Mouse (Mus musculus) heart, postnatal 10 days (tissue): ENCODE results near the gene Rap1b. TPM values are rescaled to one million over a fixed set of nuclear protein-coding genes. Genes with fewer than 3 reads are reported as not detected.

Source experiments
- DNase-seq, 2 experiments: peaks; one replicate each; pipeline ENCODE4 v3.0.0; 2021
- intact Hi-C: fragments of 180-260 bp; cut with DNase I; formaldehyde crosslinking; loops from one replicate; pipeline ENCODE4 v1.15.1; 2025
- total RNA-seq, 2 experiments: library from RNA; stranded (reverse); gene quantifications; 2 replicates each; pipeline ENCODE4 v1.2.3; 2021

The Rap1b gene
- total RNA-seq, 2 experiments from 2014 or later, result 89.8 to 96.6 TPM

GRCm38 (mm10) chr10:117792141-117793091 lies 53.4 kb downstream of the Rap1b start, which contains the start of gene Nup107:
TSS of gene Nup107 (minus strand) at chr10:117792705.
- intact Hi-C loops, result loop anchor here (2.0 to 5.0 kb wide), 3 partner anchors 52 to 320 kb away; no protein-coding TSS in a partner anchor
- peak; percentile 100 for DNase-seq

GRCm38 (mm10) chr10:117791171-117791470 lies 54.7 kb downstream of the Rap1b start:
- intact Hi-C loops, result loop anchor here (5.0 kb wide), 2 partner anchors 221 to 321 kb away; no protein-coding TSS in a partner anchor
- no peak for DNase-seq

GRCm38 (mm10) chr10:117790421-117791170 lies 55.2 kb downstream of the Rap1b start:
- intact Hi-C loops, result loop anchor here (5.0 kb wide), 2 partner anchors 222 to 322 kb away; no protein-coding TSS in a partner anchor

GRCm38 (mm10) chr10:117790011-117790410 lies 55.8 kb downstream of the Rap1b start:
- intact Hi-C loops, result loop anchor here (5.0 kb wide), 2 partner anchors 222 to 322 kb away; no protein-coding TSS in a partner anchor
- DNase-seq, result no peak

More at GRCm38 (mm10) chr10:117790421-117791170, 55.2 kb downstream of the Rap1b start:
- DNase-seq, result no peak

GRCm38 (mm10) chr10:117784646-117785045 lies 61.2 kb downstream of the Rap1b start:
- intact Hi-C loops, result no loop called here
- no peak for DNase-seq

GRCm38 (mm10) chr10:117783786-117784420 lies 61.9 kb downstream of the Rap1b start:
- intact Hi-C loops, result no loop called here
- no peak for DNase-seq

GRCm38 (mm10) chr10:117782491-117783260 lies 63.2 kb downstream of the Rap1b start:
- intact Hi-C loops, result no loop called here
- DNase-seq, result no peak

GRCm38 (mm10) chr10:117782056-117782455 lies 63.8 kb downstream of the Rap1b start:
- intact Hi-C loops, result no loop called here

GRCm38 (mm10) chr10:117781021-117781725 lies 64.7 kb downstream of the Rap1b start:
- no peak for DNase-seq

More at GRCm38 (mm10) chr10:117782056-117782455, 63.8 kb downstream of the Rap1b start:
- DNase-seq, result no peak

GRCm38 (mm10) chr10:117780306-117780911 lies 65.4 kb downstream of the Rap1b start:
- no peak for DNase-seq
- intact Hi-C loops, result no loop called here

More at GRCm38 (mm10) chr10:117781021-117781725, 64.7 kb downstream of the Rap1b start:
- intact Hi-C loops, result no loop called here

- DNase-seq, result no peak
- intact Hi-C loops, result no loop called here
These were observed 66.1 kb downstream of the Rap1b start for GRCm38 (mm10) chr10:117779581-117780305.

- intact Hi-C loops, result no loop called here
- DNase-seq, result no peak
These were observed 66.9 kb downstream of the Rap1b start for GRCm38 (mm10) chr10:117778951-117779350.

GRCm38 (mm10) chr10:117778328-117778910 lies 67.4 kb downstream of the Rap1b start:
- no peak for DNase-seq
- intact Hi-C loops, result no loop called here

- DNase-seq, result no peak
- intact Hi-C loops, result no loop called here
These were observed 68.1 kb downstream of the Rap1b start for GRCm38 (mm10) chr10:117777501-117778327.

- DNase-seq, result no peak
- intact Hi-C loops, result no loop called here
These were observed 68.7 kb downstream of the Rap1b start for GRCm38 (mm10) chr10:117777103-117777470.

GRCm38 (mm10) chr10:117776281-117777102 lies 69.3 kb downstream of the Rap1b start:
- intact Hi-C loops, result no loop called here
- DNase-seq, result no peak
